Mouse (Mus musculus) urinary bladder, adult 18-20 months (tissue): Measurements from ENCODE around the gene Hpgds.

Experiments
- DNase-seq, 2 experiments: peaks; one replicate each; pipeline ENCODE4 v3.0.0; 2022; ENCODE audit warnings: low spot score in 2 of 2, mixed read lengths in 2 of 2

The Hpgds gene

GRCm38 (mm10) chr6:65144621-65145205 lies at the start of gene Hpgds:
Gene Hpgds (minus strand): TSS chr6:65144908.
- DNase-seq = no peak

GRCm38 (mm10) chr6:65164977-65165376 lies 20.3 kb upstream of the Hpgds start:
- DNase-seq = no peak

- DNase-seq = no peak
Measured at GRCm38 (mm10) chr6:65164137-65164536, 19.4 kb upstream of the Hpgds start.

GRCm38 (mm10) chr6:65159381-65159942 lies 14.8 kb upstream of the Hpgds start:
- no peak for DNase-seq

GRCm38 (mm10) chr6:65157042-65157441 lies 12.3 kb upstream of the Hpgds start:
- no peak for DNase-seq

GRCm38 (mm10) chr6:65153570-65153969 lies 8.9 kb upstream of the Hpgds start:
- no peak for DNase-seq

GRCm38 (mm10) chr6:65150703-65151102 lies 6.0 kb upstream of the Hpgds start:
- no peak for DNase-seq

- no peak for DNase-seq
Measured at GRCm38 (mm10) chr6:65146363-65146762, 1.7 kb upstream of the Hpgds start.

GRCm38 (mm10) chr6:65142316-65142715 lies 2.4 kb downstream of the Hpgds start:
- DNase-seq = no peak

- DNase-seq = no peak
Measured at GRCm38 (mm10) chr6:65140750-65141243, 3.9 kb downstream of the Hpgds start.

- no peak for DNase-seq
Measured at GRCm38 (mm10) chr6:65140082-65140749, 4.5 kb downstream of the Hpgds start.

- no peak for DNase-seq
Measured at GRCm38 (mm10) chr6:65138243-65138642, 6.5 kb downstream of the Hpgds start.

- no peak for DNase-seq
Measured at GRCm38 (mm10) chr6:65137802-65138201, 6.9 kb downstream of the Hpgds start.

- DNase-seq = no peak
Measured at GRCm38 (mm10) chr6:65132376-65132775, 12.3 kb downstream of the Hpgds start.

- DNase-seq = no peak
Measured at GRCm38 (mm10) chr6:65126074-65126726, 18.5 kb downstream of the Hpgds start.

- no peak for DNase-seq
Measured at GRCm38 (mm10) chr6:65117540-65117939, 27.2 kb downstream of the Hpgds start.

GRCm38 (mm10) chr6:65114902-65115301 lies 29.8 kb downstream of the Hpgds start:
- DNase-seq = no peak

- no peak for DNase-seq
Measured at GRCm38 (mm10) chr6:65079139-65079538, 65.6 kb downstream of the Hpgds start.

- DNase-seq = no peak
Measured at GRCm38 (mm10) chr6:65075201-65075600, 69.5 kb downstream of the Hpgds start.
